Mouse (Mus musculus): ENCODE measurements around the gene Atp6v0c. TPM values are rescaled to one million over a fixed set of nuclear protein-coding genes. Genes with fewer than 3 reads are reported as not detected.
"Not testable (repeated sequence)": the region's sequence is repeated elsewhere in the genome, so short reads cannot be mapped to it uniquely, and the experiment has no call there.

Gene Atp6v0c
- total and polyA plus RNA-seq, 2 experiments from 2014 or later, result 489 to 2,006 TPM

DNA sequence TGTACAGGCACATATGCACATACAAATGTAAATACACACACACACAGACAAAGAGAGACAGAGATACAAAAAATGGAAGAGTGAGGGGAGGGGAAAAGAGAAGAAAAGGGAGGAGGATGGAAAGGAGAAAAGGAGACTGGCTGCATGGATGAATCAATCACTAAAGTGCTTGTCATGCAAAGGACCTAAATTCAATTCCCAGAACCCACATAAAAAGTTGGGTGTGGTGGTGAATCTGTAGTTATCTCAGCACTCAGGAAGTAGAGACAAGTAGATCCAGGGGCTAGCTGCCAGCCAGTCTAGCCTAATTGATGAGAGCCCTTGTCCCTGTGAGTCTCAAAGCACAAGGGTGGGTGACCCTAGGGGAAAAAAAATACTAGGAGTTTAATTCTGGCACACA lies 35.4 kb downstream of the Atp6v0c start:
- Histone ChIP-seq H3K4me3 (ENCODE audit: low read depth, low read length) (no peak overlapping the region), H3K27me3 (ENCODE audit: insufficient read depth, low read length) (no peaks in the 10 kb centered on the region), H3K9me3 (ENCODE audit: low read length) (no peaks in the 10 kb centered on the region), H3K4me1 (ENCODE audit: insufficient read depth) (peaks cover under 1% of the 10 kb centered on the region; the same call in 1 of the 2 replicates), H3K4me2 (ENCODE audit: low read depth) (no peak overlapping the region), H3K9ac (no peak overlapping the region), H3K36me3 (ENCODE audit: insufficient read depth) (no peaks in the 10 kb centered on the region), H3K27ac (ENCODE audit: low read depth, low read length) (no peak overlapping the region)
- ATAC-seq (no peak), DNase-seq (no peak)
- no peak for TF ChIP-seq CTCF (IDR thresholded peaks at IDR 0.05; ENCODE audit: low read depth)

DNA sequence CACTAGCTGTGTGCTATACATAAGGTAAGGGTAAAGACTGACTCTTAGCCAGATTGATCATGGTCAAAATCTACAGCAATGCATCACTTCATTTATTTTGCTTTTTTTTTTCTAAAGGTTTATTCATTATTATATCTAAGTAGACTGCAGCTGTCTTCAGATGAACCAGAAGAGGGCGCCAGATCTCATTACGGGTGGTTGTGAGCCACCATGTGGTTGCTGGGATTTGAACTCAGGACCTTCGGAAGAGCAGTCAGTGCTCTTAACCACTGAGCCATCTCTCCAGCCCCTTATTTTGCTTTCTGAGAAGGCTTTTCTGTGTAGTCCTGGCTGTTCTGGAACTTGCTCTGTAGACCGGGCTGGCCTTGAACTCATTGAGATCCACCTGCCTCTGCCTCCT lies 36.6 kb downstream of the Atp6v0c start:
- WGBS, result 86% methylated on average over 4 of the region's 4 CpGs
- not testable (repeated sequence) for H3K36me3 ChIP-seq (ENCODE audit: insufficient read depth); H3K9ac ChIP-seq; H3K9me3 ChIP-seq (ENCODE audit: low read length); DNase-seq; H3K4me1 ChIP-seq (ENCODE audit: insufficient read depth); H3K27me3 ChIP-seq (ENCODE audit: insufficient read depth, low read length); H3K27ac ChIP-seq (ENCODE audit: low read depth, low read length); H3K4me2 ChIP-seq (ENCODE audit: low read depth); ATAC-seq; H3K4me3 ChIP-seq (ENCODE audit: low read depth, low read length)

DNA sequence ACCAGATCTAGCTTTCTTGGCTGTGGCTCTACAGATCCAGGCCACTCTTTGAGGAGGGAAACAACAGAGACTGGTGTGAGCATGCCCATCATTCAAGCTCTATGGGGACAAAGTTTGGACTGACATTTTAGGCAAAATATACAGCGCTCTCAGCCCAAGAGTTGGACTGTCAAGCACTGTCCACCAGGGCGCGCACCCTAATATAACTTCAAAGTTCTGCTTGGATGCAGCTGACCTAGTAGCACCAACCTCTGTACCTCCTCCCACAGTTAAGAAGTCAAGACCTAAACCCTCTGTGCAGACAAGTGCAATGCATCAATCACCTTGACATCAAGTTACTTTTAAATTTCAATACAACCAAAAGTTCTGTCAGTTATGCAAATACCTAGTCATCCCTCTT lies 37.9 kb downstream of the Atp6v0c start:
- ATAC-seq, result no peak

DNA sequence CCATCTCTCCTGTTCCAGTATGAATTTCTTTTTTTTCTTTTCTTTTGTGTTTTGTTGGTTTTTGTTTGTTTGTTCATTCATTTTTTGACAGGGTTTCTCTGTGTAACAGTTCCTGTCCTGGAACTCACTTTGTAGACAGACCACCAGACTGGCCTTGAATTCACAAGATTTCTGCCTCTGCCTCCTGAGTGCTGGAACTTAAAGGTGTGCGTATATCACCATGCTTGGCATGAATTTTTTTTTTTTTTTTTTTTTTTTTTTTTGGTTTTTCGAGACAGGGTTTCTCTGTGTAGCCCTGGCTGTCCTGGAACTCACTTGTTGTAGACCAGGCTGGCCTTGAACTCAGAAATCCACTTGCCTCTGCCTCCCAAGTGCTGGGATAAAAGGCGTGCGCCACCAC lies 40.3 kb downstream of the Atp6v0c start:
- not testable (repeated sequence) for H3K9me3 ChIP-seq (ENCODE audit: low read length); H3K4me3 ChIP-seq (ENCODE audit: low read depth, low read length)
- 84% methylated on average over 4 of the region's 4 CpGs for WGBS

More for the DNA sequence above, 37.9 kb downstream of the Atp6v0c start:
- Histone ChIP-seq H3K4me2 (ENCODE audit: low read depth) (no peak overlapping the region), H3K27ac (ENCODE audit: low read depth, low read length) (no peak overlapping the region), H3K9me3 (ENCODE audit: low read length) (no peaks in the 10 kb centered on the region), H3K9ac (no peak overlapping the region), H3K36me3 (ENCODE audit: insufficient read depth) (no peaks in the 10 kb centered on the region), H3K4me1 (ENCODE audit: insufficient read depth) (no peaks in the 10 kb centered on the region), H3K27me3 (ENCODE audit: insufficient read depth, low read length) (no peaks in the 10 kb centered on the region), H3K4me3 (ENCODE audit: low read depth, low read length) (no peak overlapping the region)
- WGBS, result 90% methylated on average over 3 of the region's 3 CpGs
- no peak for TF ChIP-seq CTCF (IDR thresholded peaks at IDR 0.05; ENCODE audit: low read depth)
- no peak for DNase-seq

DNA sequence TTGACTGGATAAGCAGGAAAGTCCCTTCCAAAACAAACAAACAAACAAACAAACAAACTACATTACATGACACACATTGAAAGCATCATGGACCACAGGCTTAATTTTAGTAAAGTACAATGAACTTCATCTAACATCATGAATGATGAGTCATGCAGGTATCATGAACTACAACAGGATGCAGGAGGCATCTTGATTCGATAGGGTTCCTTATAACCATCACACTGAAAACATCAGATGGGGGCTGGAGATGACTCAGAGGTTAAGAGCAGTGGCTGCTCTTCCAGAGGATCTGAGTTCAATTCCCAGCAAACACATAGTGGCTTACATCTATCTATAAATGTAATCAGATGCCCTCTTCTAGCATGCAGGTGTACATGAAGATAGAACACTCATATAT lies 41.9 kb downstream of the Atp6v0c start:
- no peak for TF ChIP-seq CTCF (IDR thresholded peaks at IDR 0.05; ENCODE audit: low read depth)
- H3K4me3 ChIP-seq (ENCODE audit: low read depth, low read length), result no peak overlapping the region
- H3K9me3 ChIP-seq (ENCODE audit: low read length), result no peaks in the 10 kb centered on the region
- no peak for ATAC-seq
- 85% methylated on average over 1 of the region's 1 CpGs for WGBS
- H3K9ac ChIP-seq, result no peak overlapping the region
- H3K4me2 ChIP-seq (ENCODE audit: low read depth), result no peak overlapping the region
- DNase-seq, result no peak
- no peak overlapping the region for H3K27ac ChIP-seq (ENCODE audit: low read depth, low read length)
- H3K27me3 ChIP-seq (ENCODE audit: insufficient read depth, low read length), result no peaks in the 10 kb centered on the region
- no peaks in the 10 kb centered on the region for H3K4me1 ChIP-seq (ENCODE audit: insufficient read depth)
- H3K36me3 ChIP-seq (ENCODE audit: insufficient read depth), result no peaks in the 10 kb centered on the region

More for the DNA sequence above, 40.3 kb downstream of the Atp6v0c start:
- not testable (repeated sequence) for H3K27ac ChIP-seq (ENCODE audit: low read depth, low read length); H3K27me3 ChIP-seq (ENCODE audit: insufficient read depth, low read length); H3K36me3 ChIP-seq (ENCODE audit: insufficient read depth); H3K4me2 ChIP-seq (ENCODE audit: low read depth); H3K4me1 ChIP-seq (ENCODE audit: insufficient read depth); ATAC-seq; DNase-seq; H3K9ac ChIP-seq

DNA sequence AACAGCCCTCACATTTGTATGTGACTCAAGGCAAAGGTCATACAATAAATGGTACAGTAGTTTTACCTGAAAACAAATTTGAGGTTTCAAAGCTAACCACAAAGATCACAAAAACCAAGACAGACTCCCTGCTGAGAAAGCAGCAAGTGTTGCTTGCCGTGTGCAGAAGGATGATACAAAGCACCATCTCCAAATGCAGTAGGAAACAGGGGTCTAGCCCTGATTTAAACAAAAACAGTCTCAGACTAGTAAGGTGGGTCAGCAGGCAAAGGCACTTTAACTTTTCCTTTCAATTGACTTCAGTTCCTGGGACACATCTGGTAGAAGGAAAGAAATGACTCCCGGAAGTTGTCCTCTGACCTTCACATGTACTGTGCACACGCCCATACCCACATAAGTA lies 42.7 kb downstream of the Atp6v0c start:
- Histone ChIP-seq H3K4me1 (ENCODE audit: insufficient read depth) (no peaks in the 10 kb centered on the region), H3K9me3 (ENCODE audit: low read length) (no peaks in the 10 kb centered on the region), H3K4me3 (ENCODE audit: low read depth, low read length) (no peak overlapping the region), H3K27me3 (ENCODE audit: insufficient read depth, low read length) (no peaks in the 10 kb centered on the region), H3K36me3 (ENCODE audit: insufficient read depth) (no peaks in the 10 kb centered on the region), H3K9ac (no peak overlapping the region), H3K27ac (ENCODE audit: low read depth, low read length) (no peak overlapping the region), H3K4me2 (ENCODE audit: low read depth) (no peak overlapping the region)
- DNase-seq (no peak), ATAC-seq (no peak)
- TF ChIP-seq CTCF (IDR thresholded peaks at IDR 0.05; ENCODE audit: low read depth), result no peak
- 83% methylated on average over 3 of the region's 3 CpGs for WGBS

DNA sequence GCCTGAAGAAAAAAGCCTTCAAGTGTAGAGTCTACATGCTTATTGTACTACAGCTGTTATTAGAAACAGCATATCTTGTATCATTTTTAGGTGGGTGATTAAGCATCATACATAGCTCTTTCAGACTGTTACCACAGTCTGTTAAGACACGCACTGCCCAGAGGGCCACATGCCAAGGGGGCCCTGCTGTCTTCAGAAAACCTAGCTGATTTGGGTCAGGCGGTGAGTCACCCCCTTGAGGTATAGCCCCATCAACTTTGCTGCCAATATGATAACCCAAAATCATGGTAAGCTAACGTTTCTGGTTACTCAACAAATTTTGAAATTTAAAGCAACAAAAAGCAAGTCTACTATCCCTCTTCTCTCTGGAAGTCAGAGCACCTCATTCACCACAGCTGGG lies 50.1 kb downstream of the Atp6v0c start:
- Histone ChIP-seq H3K27me3 (ENCODE audit: insufficient read depth, low read length) (no peaks in the 10 kb centered on the region), H3K4me1 (ENCODE audit: insufficient read depth) (peaks cover 5% of the 10 kb centered on the region; the same call in 1 of the 2 replicates), H3K9me3 (ENCODE audit: low read length) (no peaks in the 10 kb centered on the region), H3K4me2 (ENCODE audit: low read depth) (no peak overlapping the region), H3K9ac (no peak overlapping the region), H3K27ac (ENCODE audit: low read depth, low read length) (no peak overlapping the region), H3K4me3 (ENCODE audit: low read depth, low read length) (no peak overlapping the region), H3K36me3 (ENCODE audit: insufficient read depth) (no peaks in the 10 kb centered on the region)
- ATAC-seq (no peak), DNase-seq (no peak)
- TF ChIP-seq CTCF (IDR thresholded peaks at IDR 0.05; ENCODE audit: low read depth), result no peak
- WGBS, result 86% methylated on average over 3 of the region's 3 CpGs

Other genes with a start within 250 kb of the Atp6v0c start
- not detected in 2 replicates for gene Sbp, start 228.0 kb downstream of the Atp6v0c start, total RNA-seq (2014; rRNA removed)
- gene Sbp, start 228.0 kb downstream of the Atp6v0c start, polyA plus RNA-seq (2015; fragmentation: Nextera tagmentation; extraction: Ambion mirVana), result not detected in 2 replicates
- gene Sbpl, start 214.4 kb downstream of the Atp6v0c start, total RNA-seq (2014; rRNA removed), result not detected in 2 replicates
- not detected in 2 replicates for gene Sbpl, start 214.4 kb downstream of the Atp6v0c start, polyA plus RNA-seq (2015; fragmentation: Nextera tagmentation; extraction: Ambion mirVana)
- 0.19 TPM in 1 of 2 replicates, not detected in the other for gene Prss30, start 189.1 kb downstream of the Atp6v0c start, total RNA-seq (2014; rRNA removed)
- 0.13 and 0.53 TPM in 2 replicates for gene Prss30, start 189.1 kb downstream of the Atp6v0c start, polyA plus RNA-seq (2015; fragmentation: Nextera tagmentation; extraction: Ambion mirVana)
- gene Prss22, start 171.6 kb downstream of the Atp6v0c start, total RNA-seq (2014; rRNA removed), result not detected in 2 replicates
- gene Prss22, start 171.6 kb downstream of the Atp6v0c start, polyA plus RNA-seq (2015; fragmentation: Nextera tagmentation; extraction: Ambion mirVana), result 0.10 TPM in 1 of 2 replicates, not detected in the other
- not detected in 2 replicates for gene Prss27, start 131.6 kb downstream of the Atp6v0c start, total RNA-seq (2014; rRNA removed)
- not detected in 2 replicates for gene Prss27, start 131.6 kb downstream of the Atp6v0c start, polyA plus RNA-seq (2015; fragmentation: Nextera tagmentation; extraction: Ambion mirVana)
- 83.4 and 97.6 TPM in 2 replicates for gene Kctd5, start 96.2 kb downstream of the Atp6v0c start, total RNA-seq (2014; rRNA removed)
- gene Kctd5, start 96.2 kb downstream of the Atp6v0c start, polyA plus RNA-seq (2015; fragmentation: Nextera tagmentation; extraction: Ambion mirVana), result 82.2 and 87.2 TPM in 2 replicates
- gene Pdpk1, start 18.8 kb downstream of the Atp6v0c start, total RNA-seq (2014; rRNA removed), result 50.9 and 55.8 TPM in 2 replicates
- gene Pdpk1, start 18.8 kb downstream of the Atp6v0c start, polyA plus RNA-seq (2015; fragmentation: Nextera tagmentation; extraction: Ambion mirVana), result 33.8 and 59.0 TPM in 2 replicates
- gene Amdhd2, start 5.9 kb downstream of the Atp6v0c start, total RNA-seq (2014; rRNA removed), result 37.9 and 47.6 TPM in 2 replicates
- gene Amdhd2, start 5.9 kb downstream of the Atp6v0c start, polyA plus RNA-seq (2015; fragmentation: Nextera tagmentation; extraction: Ambion mirVana), result 34.5 and 35.4 TPM in 2 replicates
- gene Tbc1d24, start 35.9 kb upstream of the Atp6v0c start, total RNA-seq (2014; rRNA removed), result 94.5 and 113 TPM in 2 replicates
- gene Tbc1d24, start 35.9 kb upstream of the Atp6v0c start, polyA plus RNA-seq (2015; fragmentation: Nextera tagmentation; extraction: Ambion mirVana), result 15.7 and 23.5 TPM in 2 replicates
- gene Ntn3, start 39.8 kb upstream of the Atp6v0c start, total RNA-seq (2014; rRNA removed), result 18.3 and 19.6 TPM in 2 replicates
- gene Ntn3, start 39.8 kb upstream of the Atp6v0c start, polyA plus RNA-seq (2015; fragmentation: Nextera tagmentation; extraction: Ambion mirVana), result 2.9 and 4.0 TPM in 2 replicates
- gene Tedc2, start 51.1 kb upstream of the Atp6v0c start, total RNA-seq (2014; rRNA removed), result 19.7 and 20.1 TPM in 2 replicates
- 9.6 and 10.0 TPM in 2 replicates for gene Tedc2, start 51.1 kb upstream of the Atp6v0c start, polyA plus RNA-seq (2015; fragmentation: Nextera tagmentation; extraction: Ambion mirVana)
- gene Ccnf, start 81.8 kb upstream of the Atp6v0c start, total RNA-seq (2014; rRNA removed), result 6.2 and 7.4 TPM in 2 replicates
- 4.1 and 6.9 TPM in 2 replicates for gene Ccnf, start 81.8 kb upstream of the Atp6v0c start, polyA plus RNA-seq (2015; fragmentation: Nextera tagmentation; extraction: Ambion mirVana)
- gene Abca17, start 181.4 kb upstream of the Atp6v0c start, total RNA-seq (2014; rRNA removed), result 0.38 and 0.62 TPM in 2 replicates
- 0.70 and 0.86 TPM in 2 replicates for gene Abca17, start 181.4 kb upstream of the Atp6v0c start, polyA plus RNA-seq (2015; fragmentation: Nextera tagmentation; extraction: Ambion mirVana)
- 53.0 and 71.2 TPM in 2 replicates for gene Abca3, start 182.2 kb upstream of the Atp6v0c start, total RNA-seq (2014; rRNA removed)
- gene Abca3, start 182.2 kb upstream of the Atp6v0c start, polyA plus RNA-seq (2015; fragmentation: Nextera tagmentation; extraction: Ambion mirVana), result 15.5 and 22.9 TPM in 2 replicates
- gene Rnps1, start 244.9 kb upstream of the Atp6v0c start, total RNA-seq (2014; rRNA removed), result 289 and 291 TPM in 2 replicates
- gene Rnps1, start 244.9 kb upstream of the Atp6v0c start, polyA plus RNA-seq (2015; fragmentation: Nextera tagmentation; extraction: Ambion mirVana), result 361 and 363 TPM in 2 replicates